Mouse (Mus musculus) spleen, adult 2 months (tissue): ENCODE data around the gene Cdca4. TPM values are rescaled to one million over a fixed set of nuclear protein-coding genes. Genes with fewer than 3 reads are reported as not detected.

Source experiments
- DNase-seq, 2 experiments: peaks; one replicate each; pipeline versions ENCODE4 v3.0.0 to v3.0.0-alpha.2; 2012 to 2021; ENCODE audit warnings: low spot score in 2 of 2, low read depth in 1 of 2
- H3K27ac ChIP-seq: fragments of 200-500 bp; 2 replicates; pipeline ENCODE4 v1.5.1; 2012; ENCODE audit warnings: low read length, inconsistent platforms; ENCODE audit not compliant: insufficient read depth
- H3K27me3 ChIP-seq: fragments of 200-500 bp; 2 replicates; pipeline ENCODE4 v1.6.1; 2012; ENCODE audit warnings: mild to moderate bottlenecking, moderate library complexity, low read length, inconsistent platforms; ENCODE audit not compliant: control insufficient read depth, insufficient read depth
- H3K36me3 ChIP-seq: fragments of 200-500 bp; 2 replicates; pipeline ENCODE4 v1.6.1; 2012; ENCODE audit warnings: mild to moderate bottlenecking, low read length, inconsistent platforms; ENCODE audit not compliant: control insufficient read depth, insufficient read depth
- H3K4me1 ChIP-seq: fragments of 200-500 bp; 2 replicates; pipeline ENCODE4 v1.6.1; 2011; ENCODE audit warnings: inconsistent platforms; ENCODE audit not compliant: control insufficient read depth, insufficient read depth, insufficient read length
- H3K4me3 ChIP-seq: fragments of 200-500 bp; 2 replicates; pipeline ENCODE4 v1.5.1; 2011; ENCODE audit warnings: mild to moderate bottlenecking, inconsistent platforms; ENCODE audit not compliant: insufficient read depth, insufficient read length; ENCODE audit errors: extremely low read depth
- CTCF ChIP-seq: fragments of 200-500 bp; IDR thresholded peaks from 2 replicates; pipeline ENCODE4 v1.5.1; 2011; ENCODE audit warnings: mild to moderate bottlenecking, inconsistent platforms; ENCODE audit not compliant: insufficient read depth, insufficient read length, insufficient replicate concordance; ENCODE audit errors: extremely low read depth
- POLR2A ChIP-seq: fragments of 200-500 bp; IDR thresholded peaks from 2 replicates; pipeline ENCODE4 v1.6.1; 2011; ENCODE audit warnings: low read depth, low read length, inconsistent platforms
- WGBS: fragments of 180-500 bp; shearing (Covaris S2); methylation state at CpG from one replicate; pipeline ENCODE4 v1.1.7; 2018; 5-methylcytosine and 5-hydroxymethylcytosine counted together
- polyA plus RNA-seq: library from polyadenylated mRNA; depleted of rRNA; stranded (reverse); fragments of >200 nt; gene quantifications from 2 replicates; pipeline ENCODE4 v1.2.3, GENCODE M21; 2012

Gene Cdca4
- polyA plus RNA-seq, 1 experiment: 30.4 TPM

GRCm38 (mm10) chr12:112828501-112829243, 551 bp downstream of the Cdca4 start:
- peak; percentile 58 to 72 for DNase-seq
- TF ChIP-seq POLR2A (no peak), CTCF (no peak)
- H3K4me1 ChIP-seq: peaks cover 18% of the 10 kb centered on the region
- peaks cover 1% of the 10 kb centered on the region; the same call in 1 of the 2 replicates for H3K36me3 ChIP-seq
- H3K27ac ChIP-seq: peak overlapping the region; percentile 96
- peak overlapping the region; percentile 85 for H3K4me3 ChIP-seq
- under 1% methylated on average over 51 of the region's 51 CpGs for WGBS
- no peaks in the 10 kb centered on the region for H3K27me3 ChIP-seq

GRCm38 (mm10) chr12:112825901-112826300, 3.3 kb downstream of the Cdca4 start:
- TF ChIP-seq POLR2A (no peak), CTCF (no peak)
- Histone ChIP-seq H3K36me3 (peaks cover 7% of the 10 kb centered on the region), H3K27ac (no peak overlapping the region), H3K27me3 (no peaks in the 10 kb centered on the region), H3K4me3 (no peak overlapping the region), H3K4me1 (peaks cover 29% of the 10 kb centered on the region)
- 74% methylated on average over 5 of the region's 5 CpGs for WGBS
- DNase-seq: no peak

- 8% methylated on average over 4 of the region's 4 CpGs for WGBS
- peak overlapping the region; percentile 76 for H3K27ac ChIP-seq
- H3K4me3 ChIP-seq: no peak overlapping the region
- DNase-seq: peak; percentile 32 to 68
- no peaks in the 10 kb centered on the region for H3K27me3 ChIP-seq
- peaks cover 17% of the 10 kb centered on the region for H3K36me3 ChIP-seq
- TF ChIP-seq POLR2A (no peak; the same call in 1 of the 2 replicates), CTCF (no peak)
- peaks cover 29% of the 10 kb centered on the region for H3K4me1 ChIP-seq
Observed at GRCm38 (mm10) chr12:112823221-112823620, 6.0 kb downstream of the Cdca4 start.

- TF ChIP-seq POLR2A: no peak
- no peak for TF ChIP-seq CTCF
- WGBS: 76% methylated on average over 2 of the region's 2 CpGs
- H3K4me3 ChIP-seq: no peak overlapping the region
- peak overlapping the region; percentile 45 for H3K27ac ChIP-seq
- no peaks in the 10 kb centered on the region for H3K27me3 ChIP-seq
- H3K4me1 ChIP-seq: peaks cover 25% of the 10 kb centered on the region
- no peak for DNase-seq
- peaks cover 17% of the 10 kb centered on the region for H3K36me3 ChIP-seq
Observed at GRCm38 (mm10) chr12:112822676-112823075, 6.5 kb downstream of the Cdca4 start.

- no peak for DNase-seq
- H3K4me3 ChIP-seq: no peak overlapping the region
- no peaks in the 10 kb centered on the region for H3K27me3 ChIP-seq
- H3K36me3 ChIP-seq: peaks cover 17% of the 10 kb centered on the region
- TF ChIP-seq POLR2A (no peak), CTCF (no peak)
- H3K4me1 ChIP-seq: peaks cover 20% of the 10 kb centered on the region; the same call in 1 of the 2 replicates
- 60% methylated on average over 4 of the region's 4 CpGs for WGBS
- peak overlapping the region; percentile 52 for H3K27ac ChIP-seq
Observed at GRCm38 (mm10) chr12:112821974-112822373, 7.2 kb downstream of the Cdca4 start.

- H3K36me3 ChIP-seq: peaks cover 15% of the 10 kb centered on the region
- H3K4me1 ChIP-seq: peaks cover 19% of the 10 kb centered on the region; the same call in 1 of the 2 replicates
- no peak for DNase-seq
- H3K4me3 ChIP-seq: no peak overlapping the region
- H3K27ac ChIP-seq: no peak overlapping the region
- no peaks in the 10 kb centered on the region for H3K27me3 ChIP-seq
- WGBS: 88% methylated on average over 1 of the region's 1 CpGs
- TF ChIP-seq POLR2A (no peak), CTCF (no peak)
Observed at GRCm38 (mm10) chr12:112821216-112821615, 8.0 kb downstream of the Cdca4 start.

- no peaks in the 10 kb centered on the region for H3K27me3 ChIP-seq
- peaks cover 15% of the 10 kb centered on the region for H3K36me3 ChIP-seq
- H3K4me1 ChIP-seq: peaks cover 17% of the 10 kb centered on the region; the same call in 1 of the 2 replicates
- TF ChIP-seq POLR2A: no peak
- no peak for TF ChIP-seq CTCF
- DNase-seq: no peak
- H3K27ac ChIP-seq: no peak overlapping the region
- 92% methylated on average over 12 of the region's 12 CpGs for WGBS
- H3K4me3 ChIP-seq: no peak overlapping the region
Observed at GRCm38 (mm10) chr12:112820401-112820999, 8.7 kb downstream of the Cdca4 start.
